Mouse (Mus musculus) thymus, adult 2 months (tissue): ENCODE measurements around the gene Zfp365.

Experiments
- CTCF ChIP-seq: fragments of 200-500 bp; IDR thresholded peaks from 2 replicates; pipeline ENCODE4 v1.5.1; 2012; ENCODE audit warnings: mild to moderate bottlenecking, control low read depth, low read length, moderate library complexity, borderline replicate concordance; ENCODE audit not compliant: control insufficient read depth, poor library complexity, insufficient read depth; ENCODE audit errors: extremely low read depth
- POLR2A ChIP-seq: fragments of 200-500 bp; IDR thresholded peaks from 2 replicates; pipeline ENCODE4 v1.6.1; 2012; ENCODE audit warnings: mild to moderate bottlenecking, low read length, control low read depth, moderate library complexity; ENCODE audit not compliant: control insufficient read depth, poor library complexity, insufficient read depth; ENCODE audit errors: extremely low read depth

DNA sequence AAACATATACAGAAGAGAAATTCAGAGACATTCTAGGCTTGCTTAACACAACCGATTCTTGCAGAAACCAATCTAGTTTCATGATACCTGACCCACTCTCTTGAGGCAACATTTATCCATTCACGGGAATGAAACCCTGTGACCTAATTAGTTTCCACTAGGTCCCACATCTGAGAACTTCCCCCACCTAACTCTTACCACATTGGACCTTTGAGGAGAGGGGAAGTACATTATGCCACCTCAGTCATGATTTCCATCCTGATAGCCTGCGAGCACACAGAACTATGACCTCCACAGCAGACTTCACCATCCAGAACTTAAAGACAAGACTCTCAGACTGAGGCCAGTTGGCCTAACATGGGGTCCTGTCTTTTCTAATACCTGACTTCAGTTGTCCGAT lies 71.7 kb downstream of the Zfp365 start:
- TF ChIP-seq POLR2A = no peak
- no peak for TF ChIP-seq CTCF
